Mouse (Mus musculus): ENCODE results near the gene Kif1a. TPM values are rescaled to one million over a fixed set of nuclear protein-coding genes. Genes with fewer than 3 reads are reported as not detected.

Gene Kif1a
- polyA plus RNA-seq, 1 experiment from 2014 or later, result 31.4 TPM

- Histone ChIP-seq H3K27ac (no peak overlapping the region), H3K4me1 (no peaks in the 10 kb centered on the region), H3K36me3 (no peaks in the 10 kb centered on the region), H3K27me3 (no peaks in the 10 kb centered on the region), H3K4me2 (replicated peaks) (no peak overlapping the region), H3K9me3 (no peaks in the 10 kb centered on the region), H3K4me3 (no peak overlapping the region), H3K9ac (no peak overlapping the region)
- no peak for ATAC-seq (ENCODE audit: insufficient number of reproducible peaks, insufficient read depth, low FRiP score, low TSS enrichment)
Measured at GRCm38 (mm10) chr1:93014460-93014859, 87.3 kb downstream of the Kif1a start.

GRCm38 (mm10) chr1:93013367-93013766 lies 88.4 kb downstream of the Kif1a start:
- H3K27me3 ChIP-seq, result no peaks in the 10 kb centered on the region
- WGBS, result 78% methylated on average over 4 of the region's 4 CpGs
- no peak overlapping the region for H3K4me3 ChIP-seq
- H3K4me2 ChIP-seq (replicated peaks), result no peak overlapping the region
- H3K9me3 ChIP-seq, result no peaks in the 10 kb centered on the region
- no peak for ATAC-seq (ENCODE audit: insufficient number of reproducible peaks, insufficient read depth, low FRiP score, low TSS enrichment)
- no peaks in the 10 kb centered on the region for H3K36me3 ChIP-seq
- H3K27ac ChIP-seq, result no peak overlapping the region
- no peaks in the 10 kb centered on the region for H3K4me1 ChIP-seq
- H3K9ac ChIP-seq, result no peak overlapping the region

GRCm38 (mm10) chr1:93012103-93012585 lies 89.6 kb downstream of the Kif1a start:
- 77% methylated on average over 7 of the region's 7 CpGs for WGBS
- no peak for ATAC-seq (ENCODE audit: insufficient number of reproducible peaks, insufficient read depth, low FRiP score, low TSS enrichment)
- no peaks in the 10 kb centered on the region for H3K27me3 ChIP-seq

GRCm38 (mm10) chr1:93010731-93011130 lies 91.0 kb downstream of the Kif1a start:
- Histone ChIP-seq H3K4me3 (no peak overlapping the region), H3K27me3 (no peaks in the 10 kb centered on the region), H3K4me2 (replicated peaks) (no peak overlapping the region), H3K27ac (no peak overlapping the region), H3K9me3 (no peaks in the 10 kb centered on the region), H3K36me3 (no peaks in the 10 kb centered on the region), H3K4me1 (no peaks in the 10 kb centered on the region), H3K9ac (no peak overlapping the region)
- 37% methylated on average over 3 of the region's 3 CpGs for WGBS
- ATAC-seq (ENCODE audit: insufficient number of reproducible peaks, insufficient read depth, low FRiP score, low TSS enrichment), result no peak

More at GRCm38 (mm10) chr1:93012103-93012585, 89.6 kb downstream of the Kif1a start:
- Histone ChIP-seq H3K4me2 (replicated peaks) (no peak overlapping the region), H3K9me3 (no peaks in the 10 kb centered on the region), H3K27ac (no peak overlapping the region), H3K36me3 (no peaks in the 10 kb centered on the region), H3K4me3 (no peak overlapping the region), H3K4me1 (no peaks in the 10 kb centered on the region), H3K9ac (no peak overlapping the region)

- Histone ChIP-seq H3K9ac (no peak overlapping the region), H3K27me3 (no peaks in the 10 kb centered on the region), H3K4me2 (replicated peaks) (no peak overlapping the region), H3K27ac (no peak overlapping the region), H3K4me3 (no peak overlapping the region), H3K36me3 (no peaks in the 10 kb centered on the region), H3K9me3 (no peaks in the 10 kb centered on the region), H3K4me1 (no peaks in the 10 kb centered on the region)
- 67% methylated on average over 4 of the region's 4 CpGs for WGBS
- no peak for ATAC-seq (ENCODE audit: insufficient number of reproducible peaks, insufficient read depth, low FRiP score, low TSS enrichment)
Measured at GRCm38 (mm10) chr1:93009196-93009595, 92.6 kb downstream of the Kif1a start.

- H3K27me3 ChIP-seq, result no peaks in the 10 kb centered on the region
- no peak within 1 kb of the TSS for H3K4me3 ChIP-seq
- H3K4me1 ChIP-seq, result no peaks in the 10 kb centered on the region
- H3K27ac ChIP-seq, result no peak within 1 kb of the TSS
- WGBS, result 71% methylated on average over 7 of the region's 7 CpGs
- ATAC-seq (ENCODE audit: insufficient number of reproducible peaks, insufficient read depth, low FRiP score, low TSS enrichment), result no peak
- H3K9me3 ChIP-seq, result no peaks in the 10 kb centered on the region
- H3K36me3 ChIP-seq, result no peaks in the 10 kb centered on the region
- no peak within 1 kb of the TSS for H3K9ac ChIP-seq
- H3K4me2 ChIP-seq (replicated peaks), result no peak within 1 kb of the TSS
Measured at GRCm38 (mm10) chr1:93006061-93006460, 95.7 kb downstream of the Kif1a start, which contains the start of gene Aqp12. Aqp12 (plus strand) TSS chr1:93006334.

GRCm38 (mm10) chr1:92992880-92993279 lies 108.9 kb downstream of the Kif1a start:
- Histone ChIP-seq H3K27me3 (no peaks in the 10 kb centered on the region), H3K27ac (no peak overlapping the region), H3K4me1 (no peaks in the 10 kb centered on the region), H3K9me3 (no peaks in the 10 kb centered on the region), H3K9ac (no peak overlapping the region), H3K36me3 (no peaks in the 10 kb centered on the region), H3K4me2 (replicated peaks) (no peak overlapping the region), H3K4me3 (no peak overlapping the region)
- WGBS, result 59% methylated on average over 2 of the region's 2 CpGs
- ATAC-seq (ENCODE audit: insufficient number of reproducible peaks, insufficient read depth, low FRiP score, low TSS enrichment), result no peak

- 76% methylated on average over 6 of the region's 6 CpGs for WGBS
- H3K27ac ChIP-seq, result no peak overlapping the region
- H3K4me2 ChIP-seq (replicated peaks), result no peak overlapping the region
- H3K9me3 ChIP-seq, result no peaks in the 10 kb centered on the region
- H3K9ac ChIP-seq, result no peak overlapping the region
- H3K27me3 ChIP-seq, result no peaks in the 10 kb centered on the region
- H3K36me3 ChIP-seq, result no peaks in the 10 kb centered on the region
- no peak overlapping the region for H3K4me3 ChIP-seq
- ATAC-seq (ENCODE audit: insufficient number of reproducible peaks, insufficient read depth, low FRiP score, low TSS enrichment), result no peak
- H3K4me1 ChIP-seq, result no peaks in the 10 kb centered on the region
Measured at GRCm38 (mm10) chr1:92992214-92992855, 109.4 kb downstream of the Kif1a start.

- 54% methylated on average over 4 of the region's 4 CpGs for WGBS
- H3K27ac ChIP-seq, result no peak overlapping the region
- no peaks in the 10 kb centered on the region for H3K4me1 ChIP-seq
- no peaks in the 10 kb centered on the region for H3K9me3 ChIP-seq
- ATAC-seq (ENCODE audit: insufficient number of reproducible peaks, insufficient read depth, low FRiP score, low TSS enrichment), result no peak
- H3K27me3 ChIP-seq, result no peaks in the 10 kb centered on the region
- no peaks in the 10 kb centered on the region for H3K36me3 ChIP-seq
- no peak overlapping the region for H3K9ac ChIP-seq
- no peak overlapping the region for H3K4me2 ChIP-seq (replicated peaks)
- H3K4me3 ChIP-seq, result no peak overlapping the region
Measured at GRCm38 (mm10) chr1:92989891-92990290, 111.9 kb downstream of the Kif1a start.

- no peak overlapping the region for H3K9ac ChIP-seq
- H3K4me1 ChIP-seq, result no peaks in the 10 kb centered on the region
- no peak overlapping the region for H3K4me3 ChIP-seq
- no peak overlapping the region for H3K27ac ChIP-seq
- ATAC-seq (ENCODE audit: insufficient number of reproducible peaks, insufficient read depth, low FRiP score, low TSS enrichment), result no peak
- no peak overlapping the region for H3K4me2 ChIP-seq (replicated peaks)
- H3K9me3 ChIP-seq, result no peaks in the 10 kb centered on the region
- no peaks in the 10 kb centered on the region for H3K36me3 ChIP-seq
- 78% methylated on average over 4 of the region's 4 CpGs for WGBS
- H3K27me3 ChIP-seq, result no peaks in the 10 kb centered on the region
Measured at GRCm38 (mm10) chr1:92988894-92989293, 112.9 kb downstream of the Kif1a start.

- no peak overlapping the region for H3K9ac ChIP-seq
- no peak overlapping the region for H3K27ac ChIP-seq
- H3K36me3 ChIP-seq, result no peaks in the 10 kb centered on the region
- ATAC-seq (ENCODE audit: insufficient number of reproducible peaks, insufficient read depth, low FRiP score, low TSS enrichment), result no peak
- 89% methylated on average over 5 of the region's 5 CpGs for WGBS
- no peaks in the 10 kb centered on the region for H3K27me3 ChIP-seq
- no peaks in the 10 kb centered on the region for H3K4me1 ChIP-seq
- no peak overlapping the region for H3K4me2 ChIP-seq (replicated peaks)
- H3K9me3 ChIP-seq, result no peaks in the 10 kb centered on the region
- H3K4me3 ChIP-seq, result no peak overlapping the region
Measured at GRCm38 (mm10) chr1:92984999-92985398, 116.8 kb downstream of the Kif1a start.

GRCm38 (mm10) chr1:92982931-92983605 lies 118.7 kb downstream of the Kif1a start:
- no peaks in the 10 kb centered on the region for H3K9me3 ChIP-seq
- H3K27ac ChIP-seq, result no peak overlapping the region
- no peak overlapping the region for H3K4me2 ChIP-seq (replicated peaks)
- no peaks in the 10 kb centered on the region for H3K36me3 ChIP-seq
- H3K4me3 ChIP-seq, result no peak overlapping the region
- no peak overlapping the region for H3K9ac ChIP-seq
- 0 out of 2 replicates have a peak, but pooled peaks cover 2% of the 10 kb centered on the region for H3K27me3 ChIP-seq
- 89% methylated on average over 17 of the region's 17 CpGs for WGBS
- no peak for ATAC-seq (ENCODE audit: insufficient number of reproducible peaks, insufficient read depth, low FRiP score, low TSS enrichment)
- H3K4me1 ChIP-seq, result no peaks in the 10 kb centered on the region
